ENCODE assay signal across 8 mouse cellular contexts in genomic region chr1:179547176-179547575, GRCm38 (mm10). TPM values are rescaled to one million over a fixed set of nuclear protein-coding genes. Genes with fewer than 3 reads are reported as not detected.
DNase-seq lines count a peak whose midpoint lies in the region; ATAC-seq and TF ChIP-seq lines count a peak whose summit lies in the region.

No protein-coding gene starts in this region.

- DNase-seq in layer of hippocampus, adult 2 months (ENCODE audit: low spot score in 2 of 2) = no peak
- DNase-seq in layer of hippocampus, postnatal 36 days = no peak
- no peak for DNase-seq in embryonic facial prominence, embryonic 10.5 days (ENCODE audit: low spot score)
- no peak for DNase-seq in right cerebral cortex, adult 18-20 months
- no peak for DNase-seq in frontal cortex, postnatal 10 days (ENCODE audit: low spot score in 2 of 2)
- DNase-seq in layer of hippocampus, adult 8-10 months (ENCODE audit: low spot score in 2 of 2) = no peak

- H3K36me3 ChIP-seq in embryonic facial prominence, embryonic 10.5 days (replicated peaks) = no peaks in the 10 kb centered on the region
- no peaks in the 10 kb centered on the region for H3K36me3 ChIP-seq in intestine, embryonic 16.5 days (ENCODE audit: control insufficient read depth, insufficient read depth, low read length)
- no peaks in the 10 kb centered on the region for H3K36me3 ChIP-seq in neural tube, embryonic 12.5 days

- H3K27ac ChIP-seq in layer of hippocampus, adult 2 months = peak overlapping the region; percentile 98
- H3K27ac ChIP-seq in embryonic facial prominence, embryonic 10.5 days (replicated peaks) = peak overlapping the region; percentile 85
- H3K27ac ChIP-seq in intestine, embryonic 16.5 days (ENCODE audit: low read length) = no peak overlapping the region
- no peak overlapping the region for H3K27ac ChIP-seq in neural tube, embryonic 12.5 days

- H3K9me3 ChIP-seq in embryonic facial prominence, embryonic 10.5 days = no peaks in the 10 kb centered on the region
- H3K9me3 ChIP-seq in intestine, embryonic 16.5 days (ENCODE audit: control insufficient read depth, low read length) = no peaks in the 10 kb centered on the region
- no peaks in the 10 kb centered on the region for H3K9me3 ChIP-seq in neural tube, embryonic 12.5 days

- peak overlapping the region; percentile 84; the same call in 1 of the 2 replicates for H3K9ac ChIP-seq in intestine, embryonic 16.5 days (ENCODE audit: low read depth, low read length)
- peak overlapping the region; percentile 65 for H3K9ac ChIP-seq in neural tube, embryonic 12.5 days

- peaks cover 24% of the 10 kb centered on the region for H3K4me1 ChIP-seq in embryonic facial prominence, embryonic 10.5 days
- peaks cover 11% of the 10 kb centered on the region for H3K4me1 ChIP-seq in intestine, embryonic 16.5 days (ENCODE audit: control insufficient read depth, insufficient read depth, low read length)
- peaks cover 26% of the 10 kb centered on the region for H3K4me1 ChIP-seq in neural tube, embryonic 12.5 days

- WGBS in embryonic facial prominence, embryonic 10.5 days = 20% methylated on average over 5 of the region's 5 CpGs
- 11% methylated on average over 5 of the region's 5 CpGs for WGBS in intestine, embryonic 16.5 days
- 16% methylated on average over 5 of the region's 5 CpGs for WGBS in neural tube, embryonic 12.5 days

- no peaks in the 10 kb centered on the region for H3K27me3 ChIP-seq in embryonic facial prominence, embryonic 10.5 days (replicated peaks; ENCODE audit: low read depth, poor library complexity, severe bottlenecking)
- H3K27me3 ChIP-seq in intestine, embryonic 16.5 days (replicated peaks; ENCODE audit: control insufficient read depth, insufficient read depth, low read length) = no peaks in the 10 kb centered on the region
- H3K27me3 ChIP-seq in neural tube, embryonic 12.5 days (replicated peaks) = no peaks in the 10 kb centered on the region

- ATAC-seq in intestine, embryonic 16.5 days = no peak
- no peak for ATAC-seq in neural tube, embryonic 12.5 days (ENCODE audit: low FRiP score, low read depth)

- H3K4me3 ChIP-seq in layer of hippocampus, adult 2 months = peak overlapping the region; percentile 89
- peak overlapping the region; percentile 73 for H3K4me3 ChIP-seq in embryonic facial prominence, embryonic 10.5 days
- H3K4me3 ChIP-seq in intestine, embryonic 16.5 days (ENCODE audit: low read length) = peak overlapping the region; percentile 86
- peak overlapping the region; percentile 71 for H3K4me3 ChIP-seq in neural tube, embryonic 12.5 days

- TF ChIP-seq CTCF in layer of hippocampus, adult 2 months (conservative IDR thresholded peaks at IDR 0.05) = no peak

- peak overlapping the region; percentile 48 for H3K4me2 ChIP-seq in intestine, embryonic 16.5 days (ENCODE audit: low read depth, low read length)
- H3K4me2 ChIP-seq in neural tube, embryonic 12.5 days (replicated peaks) = peak overlapping the region; percentile 86

RNA-seq across cellular contexts. Expression of gene Cnst, which starts 1.0 kb away (rescaled TPM):
- total RNA-seq in layer of hippocampus, adult 2 months (2021) = 10 to 100 TPM; 31.9 to 34.4 TPM
- 10 to 100 TPM; 32.9 to 36.2 TPM for total RNA-seq in layer of hippocampus, postnatal 36 days (2021)
- 21.0 and 21.6 TPM in 2 replicates for polyA plus RNA-seq in embryonic facial prominence, embryonic 10.5 days (2016; fragmentation: Nextera tagmentation; extraction: Ambion mirVana)
- 11.0 and 11.3 TPM in 2 replicates for polyA plus RNA-seq in intestine, embryonic 16.5 days (2015; fragmentation: Nextera tagmentation; extraction: Ambion mirVana)
- 35.1 and 39.7 TPM in 2 replicates for polyA plus RNA-seq in neural tube, embryonic 12.5 days (2016; fragmentation: Nextera tagmentation; extraction: Ambion mirVana)
- 10 to 100 TPM; 30.5 to 35.9 (median 31.9) TPM for total RNA-seq in layer of hippocampus, adult 8-10 months (2022)

RNA-seq across cellular contexts. Expression of gene Tfb2m, which starts 1.1 kb away (rescaled TPM):
- total RNA-seq in layer of hippocampus, adult 2 months (2021) = 10 to 100 TPM; 21.0 to 24.8 TPM
- 10 to 100 TPM; 27.0 to 27.4 TPM for total RNA-seq in layer of hippocampus, postnatal 36 days (2021)
- 25.1 and 28.1 TPM in 2 replicates for polyA plus RNA-seq in embryonic facial prominence, embryonic 10.5 days (2016; fragmentation: Nextera tagmentation; extraction: Ambion mirVana)
- polyA plus RNA-seq in intestine, embryonic 16.5 days (2015; fragmentation: Nextera tagmentation; extraction: Ambion mirVana) = 26.3 and 31.5 TPM in 2 replicates
- 25.7 and 36.6 TPM in 2 replicates for polyA plus RNA-seq in neural tube, embryonic 12.5 days (2016; fragmentation: Nextera tagmentation; extraction: Ambion mirVana)
- 10 to 100 TPM; 20.1 to 26.4 (median 24.8) TPM for total RNA-seq in layer of hippocampus, adult 8-10 months (2022)

RNA-seq across cellular contexts. Expression of gene Smyd3, which starts 29.3 kb away (rescaled TPM):
- 10 to 100 TPM; 21.1 to 24.5 TPM for total RNA-seq in layer of hippocampus, adult 2 months (2021)
- total RNA-seq in layer of hippocampus, postnatal 36 days (2021) = 10 to 100 TPM; 21.7 to 23.7 TPM
- 20.7 and 21.5 TPM in 2 replicates for polyA plus RNA-seq in embryonic facial prominence, embryonic 10.5 days (2016; fragmentation: Nextera tagmentation; extraction: Ambion mirVana)
- polyA plus RNA-seq in intestine, embryonic 16.5 days (2015; fragmentation: Nextera tagmentation; extraction: Ambion mirVana) = 16.1 and 16.7 TPM in 2 replicates
- 18.8 and 19.8 TPM in 2 replicates for polyA plus RNA-seq in neural tube, embryonic 12.5 days (2016; fragmentation: Nextera tagmentation; extraction: Ambion mirVana)
- total RNA-seq in layer of hippocampus, adult 8-10 months (2022) = 10 to 100 TPM; 25.1 to 28.9 (median 26.2) TPM

Comparison
In these comparisons a context has a peak if more than half of its experiments do, and no peak if none do; other contexts are left out.
1. H3K27ac ChIP-seq: peak in layer of hippocampus, adult 2 months (single experiment) and embryonic facial prominence, embryonic 10.5 days (single experiment); none in intestine, embryonic 16.5 days (single experiment) and neural tube, embryonic 12.5 days (single experiment).
2. Peak in every context shown above with its lines, with median percentiles within 50 percentile points of each other: H3K4me3 ChIP-seq.